Mouse (Mus musculus) limb, embryonic 14.5 days (tissue): ENCODE data around the gene Gpn2. TPM values are rescaled to one million over a fixed set of nuclear protein-coding genes. Genes with fewer than 3 reads are reported as not detected.

Experiments
- ATAC-seq: fragments of 200-750 bp; cut with Nextera tagmentation; 2 replicates; pipeline ENCODE4 v1.8.0; 2017; ENCODE audit warnings: low read depth, moderate number of reproducible peaks, moderate TSS enrichment; ENCODE audit not compliant: low FRiP score
- DNase-seq: peaks from one replicate; pipeline ENCODE4 v3.0.0-alpha.2; 2015; ENCODE audit warnings: low spot score
- H3K27ac ChIP-seq: fragments of 300-500 bp; sonication (generic); replicated peaks from 2 replicates; pipeline ENCODE4 v1.5.1; 2014; ENCODE audit warnings: low read depth, mild to moderate bottlenecking, low read length, moderate library complexity, mixed read lengths
- H3K27me3 ChIP-seq: fragments of 300-500 bp; sonication (generic); 2 replicates; pipeline ENCODE4 v1.6.1; 2014; ENCODE audit warnings: low read length, mixed read lengths; ENCODE audit not compliant: control insufficient read depth, insufficient read depth
- H3K36me3 ChIP-seq: fragments of 300-500 bp; sonication (generic); 2 replicates; pipeline ENCODE4 v1.6.1; 2014; ENCODE audit warnings: mild to moderate bottlenecking, low read length, moderate library complexity, mixed read lengths; ENCODE audit not compliant: control insufficient read depth, insufficient read depth
- H3K4me1 ChIP-seq: fragments of 300-500 bp; sonication (generic); 2 replicates; pipeline ENCODE4 v1.6.1; 2014; ENCODE audit warnings: antibody characterized with exemption, low read length, mixed read lengths; ENCODE audit not compliant: control insufficient read depth, insufficient read depth
- H3K4me2 ChIP-seq: fragments of 300-500 bp; sonication (generic); replicated peaks from 2 replicates; pipeline ENCODE4 v1.6.1; 2014; ENCODE audit warnings: low read depth, mild to moderate bottlenecking, low read length, moderate library complexity; ENCODE audit not compliant: severe bottlenecking
- H3K4me3 ChIP-seq: fragments of 300-500 bp; sonication (generic); replicated peaks from 2 replicates; pipeline ENCODE4 v1.5.1; 2014; ENCODE audit warnings: low read length
- H3K9ac ChIP-seq: fragments of 300-500 bp; sonication (generic); 2 replicates; pipeline ENCODE4 v1.6.1; 2014; ENCODE audit warnings: mild to moderate bottlenecking, low read depth, low read length, moderate library complexity; ENCODE audit not compliant: severe bottlenecking
- H3K9me3 ChIP-seq: fragments of 300-500 bp; sonication (generic); 2 replicates; pipeline ENCODE4 v1.6.1; 2016; ENCODE audit warnings: low read length; ENCODE audit not compliant: control insufficient read depth
- POLR2A ChIP-seq: fragments of 200-500 bp; IDR thresholded peaks from 2 replicates; pipeline ENCODE4 v1.8.0; 2012; ENCODE audit warnings: inconsistent platforms, mild to moderate bottlenecking, moderate library complexity, borderline replicate concordance; ENCODE audit not compliant: insufficient read depth, insufficient read length; ENCODE audit errors: extremely low read depth
- WGBS: fragments of 180-500 bp; shearing (Covaris S2); extraction: QIAGEN DNeasy Blood & Tissue Kit; methylation state at CpG from one replicate; pipeline ENCODE4 v1.1.7; 2014; 5-methylcytosine and 5-hydroxymethylcytosine counted together
- polyA plus RNA-seq, 2 experiments: library from polyadenylated mRNA; depleted of rRNA in 1 of 2; stranded (reverse) in 1 of 2; unstranded in 1 of 2; fragments of >200 nt; fragmentation: Nextera tagmentation in 1 of 2; extraction: Ambion mirVana in 1 of 2; gene quantifications; 2 replicates each; pipeline versions ENCODE4 v1.2.1 to v1.2.3; 2012 to 2014

Gene Gpn2
- polyA plus RNA-seq, 2 experiments = 17.6 to 33.2 TPM

GRCm38 (mm10) chr4:133622161-133622695, 38.1 kb downstream of the Gpn2 start:
- H3K27ac ChIP-seq = no peak overlapping the region
- 81% methylated on average over 10 of the region's 11 CpGs for WGBS
- H3K4me3 ChIP-seq = no peak overlapping the region
- DNase-seq (no peak), ATAC-seq (no peak)
- no peak overlapping the region for H3K9ac ChIP-seq
- no peak overlapping the region for H3K4me2 ChIP-seq
- H3K36me3 ChIP-seq = peaks cover 63% of the 10 kb centered on the region
- no peaks in the 10 kb centered on the region for H3K27me3 ChIP-seq
- H3K9me3 ChIP-seq = no peaks in the 10 kb centered on the region
- H3K4me1 ChIP-seq = no peaks in the 10 kb centered on the region
- TF ChIP-seq POLR2A = no peak

- Histone ChIP-seq H3K27ac (no peak overlapping the region), H3K4me3 (no peak overlapping the region), H3K9ac (no peak overlapping the region), H3K4me2 (no peak overlapping the region), H3K36me3 (peaks cover 51% of the 10 kb centered on the region), H3K27me3 (no peaks in the 10 kb centered on the region), H3K9me3 (no peaks in the 10 kb centered on the region), H3K4me1 (no peaks in the 10 kb centered on the region)
- TF ChIP-seq POLR2A = no peak
- 93% methylated on average over 7 of the region's 7 CpGs for WGBS
- no peak for DNase-seq
- no peak for ATAC-seq
These were observed 40.7 kb downstream of the Gpn2 start for GRCm38 (mm10) chr4:133624830-133625229.

- DNase-seq = no peak
- H3K36me3 ChIP-seq = peaks cover 46% of the 10 kb centered on the region
These were observed 41.5 kb downstream of the Gpn2 start for GRCm38 (mm10) chr4:133625621-133626071.

DNA sequence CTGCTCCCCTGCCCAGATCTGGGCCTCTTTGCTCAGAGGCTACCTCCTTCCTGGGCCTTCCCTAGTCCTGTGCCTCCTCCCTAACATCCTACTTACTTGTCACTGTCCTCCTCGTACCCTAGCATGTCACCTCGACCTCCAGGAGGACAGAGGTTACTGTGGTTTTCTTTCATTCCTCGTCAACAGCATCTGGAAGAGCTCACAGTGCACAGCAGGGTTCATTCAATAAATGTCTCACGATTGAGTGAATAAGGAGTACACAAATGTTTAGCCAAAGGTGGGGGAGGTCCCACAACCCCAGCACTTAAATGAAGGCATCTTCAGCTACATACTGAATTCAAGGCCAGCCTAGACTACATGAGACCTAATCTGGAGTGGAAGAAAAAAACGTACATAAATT, 42.1 kb downstream of the Gpn2 start:
- peaks cover 42% of the 10 kb centered on the region for H3K36me3 ChIP-seq
- H3K4me2 ChIP-seq = no peak overlapping the region
- no peak for ATAC-seq
- 43% methylated on average over 5 of the region's 5 CpGs for WGBS
- H3K4me1 ChIP-seq = 0 out of 2 replicates have a peak, but pooled peaks cover under 1% of the 10 kb centered on the region
- H3K9me3 ChIP-seq = no peaks in the 10 kb centered on the region
- no peak overlapping the region for H3K9ac ChIP-seq
- no peaks in the 10 kb centered on the region for H3K27me3 ChIP-seq
- DNase-seq = no peak
- no peak overlapping the region for H3K27ac ChIP-seq
- no peak overlapping the region for H3K4me3 ChIP-seq
- no peak for TF ChIP-seq POLR2A

More at GRCm38 (mm10) chr4:133625621-133626071, 41.5 kb downstream of the Gpn2 start:
- Histone ChIP-seq H3K27me3 (no peaks in the 10 kb centered on the region), H3K9me3 (no peaks in the 10 kb centered on the region), H3K4me3 (no peak overlapping the region), H3K27ac (no peak overlapping the region), H3K4me2 (no peak overlapping the region), H3K4me1 (no peaks in the 10 kb centered on the region), H3K9ac (no peak overlapping the region)
- 68% methylated on average over 11 of the region's 11 CpGs for WGBS
- TF ChIP-seq POLR2A = no peak
- ATAC-seq = no peak

GRCm38 (mm10) chr4:133626621-133627020, 42.5 kb downstream of the Gpn2 start:
- no peak overlapping the region for H3K9ac ChIP-seq
- no peak for ATAC-seq
- no peak overlapping the region for H3K4me2 ChIP-seq
- no peak overlapping the region for H3K27ac ChIP-seq
- 93% methylated on average over 9 of the region's 9 CpGs for WGBS
- peaks cover 4% of the 10 kb centered on the region for H3K4me1 ChIP-seq
- no peaks in the 10 kb centered on the region for H3K27me3 ChIP-seq
- no peak overlapping the region for H3K4me3 ChIP-seq
- no peak for TF ChIP-seq POLR2A
- H3K9me3 ChIP-seq = no peaks in the 10 kb centered on the region
- no peak for DNase-seq
- peaks cover 40% of the 10 kb centered on the region for H3K36me3 ChIP-seq
